Comparison of ENCODE assay signal across 7 mouse cellular contexts in genomic region chr17:28079618-28080017, GRCm38 (mm10). TPM values are rescaled to one million over a fixed set of nuclear protein-coding genes. Genes with fewer than 3 reads are reported as not detected.
DNase-seq lines count a peak whose midpoint lies in the region; ATAC-seq and TF ChIP-seq lines count a peak whose summit lies in the region.

No protein-coding gene starts in this region.

- peak; percentile 81 for DNase-seq in adrenal gland, adult 8-10 months
- peak; percentile 95 for DNase-seq in embryo, embryonic 11 days
- peak; percentile 96 for DNase-seq in limb, embryonic 11.5 days (ENCODE audit: low spot score)

- ATAC-seq in granulocyte monocyte progenitor cell, adult 5-6 weeks (replicated peaks; ENCODE audit: poor library complexity, severe bottlenecking), result peak; percentile 51
- 0 out of 2 replicates have a peak, but pooled peaks have one; percentile 36 for ATAC-seq in intestine, postnatal 0 days
- peak; percentile 42; the same call in 1 of the 2 replicates for ATAC-seq in limb, embryonic 11.5 days (ENCODE audit: insufficient number of reproducible peaks, low FRiP score, low TSS enrichment, low read depth)
- ATAC-seq in midbrain, embryonic 13.5 days, result peak; percentile 55

- H3K27ac ChIP-seq in intestine, postnatal 0 days (ENCODE audit: low read depth, low read length), result no peak overlapping the region
- H3K27ac ChIP-seq in limb, embryonic 11.5 days (replicated peaks; ENCODE audit: low read depth, low read length), result no peak overlapping the region
- H3K27ac ChIP-seq in midbrain, embryonic 13.5 days, result no peak overlapping the region
- H3K27ac ChIP-seq in small intestine, adult 2 months (ENCODE audit: insufficient read depth, low read depth, low read length), result no peak overlapping the region

- peak; percentile 92 for TF ChIP-seq CTCF in intestine, postnatal 0 days (IDR thresholded peaks at IDR 0.05; ENCODE audit: low read depth)
- TF ChIP-seq CTCF in small intestine, adult 2 months (IDR thresholded peaks at IDR 0.05; ENCODE audit: extremely low read depth, insufficient read length, insufficient replicate concordance, low read depth, low read length), result peak; percentile 79; the same call in 1 of the 2 replicates

- no peaks in the 10 kb centered on the region for H3K9me3 ChIP-seq in intestine, postnatal 0 days (ENCODE audit: control insufficient read depth)
- no peaks in the 10 kb centered on the region for H3K9me3 ChIP-seq in limb, embryonic 11.5 days (ENCODE audit: control insufficient read depth, low read length)
- H3K9me3 ChIP-seq in midbrain, embryonic 13.5 days, result no peaks in the 10 kb centered on the region

- no peaks in the 10 kb centered on the region for H3K27me3 ChIP-seq in intestine, postnatal 0 days (replicated peaks; ENCODE audit: control insufficient read depth, insufficient read depth, low read length)
- no peaks in the 10 kb centered on the region for H3K27me3 ChIP-seq in limb, embryonic 11.5 days (ENCODE audit: control insufficient read depth, insufficient read depth, low read length)
- peaks cover 9% of the 10 kb centered on the region for H3K27me3 ChIP-seq in midbrain, embryonic 13.5 days
- H3K27me3 ChIP-seq in small intestine, adult 2 months (ENCODE audit: control insufficient read depth, insufficient read depth, low read length), result no peaks in the 10 kb centered on the region

- TF ChIP-seq POLR2A in small intestine, adult 2 months (IDR thresholded peaks at IDR 0.05; ENCODE audit: low read depth, low read length), result no peak

- H3K4me2 ChIP-seq in intestine, postnatal 0 days (replicated peaks; ENCODE audit: low read depth), result peak overlapping the region; percentile 100
- peak overlapping the region; percentile 100 for H3K4me2 ChIP-seq in limb, embryonic 11.5 days (ENCODE audit: low read depth, severe bottlenecking)
- peak overlapping the region; percentile 99 for H3K4me2 ChIP-seq in midbrain, embryonic 13.5 days (replicated peaks)

- peak overlapping the region; percentile 42 for H3K9ac ChIP-seq in intestine, postnatal 0 days (ENCODE audit: low read depth, low read length)
- peak overlapping the region; percentile 59 for H3K9ac ChIP-seq in limb, embryonic 11.5 days (ENCODE audit: low read length)
- peak overlapping the region; percentile 74 for H3K9ac ChIP-seq in midbrain, embryonic 13.5 days (replicated peaks)

- peak overlapping the region; percentile 68 for H3K4me3 ChIP-seq in intestine, postnatal 0 days (ENCODE audit: low read depth, low read length)
- H3K4me3 ChIP-seq in limb, embryonic 11.5 days (ENCODE audit: low read depth, low read length), result peak overlapping the region; percentile 69
- peak overlapping the region; percentile 62 for H3K4me3 ChIP-seq in midbrain, embryonic 13.5 days (replicated peaks)
- peak overlapping the region; percentile 62 for H3K4me3 ChIP-seq in small intestine, adult 2 months (ENCODE audit: low read depth, low read length)

- H3K36me3 ChIP-seq in intestine, postnatal 0 days (ENCODE audit: control insufficient read depth, insufficient read depth), result no peaks in the 10 kb centered on the region
- H3K36me3 ChIP-seq in limb, embryonic 11.5 days (ENCODE audit: control insufficient read depth, insufficient read depth, low read length), result no peaks in the 10 kb centered on the region
- no peaks in the 10 kb centered on the region for H3K36me3 ChIP-seq in midbrain, embryonic 13.5 days
- H3K36me3 ChIP-seq in small intestine, adult 2 months (ENCODE audit: control insufficient read depth, insufficient read depth, low read length), result no peaks in the 10 kb centered on the region

- WGBS in intestine, postnatal 0 days, result under 1% methylated on average over 25 of the region's 25 CpGs
- 0% methylated on average over 25 of the region's 25 CpGs for WGBS in limb, embryonic 11.5 days
- 1% methylated on average over 25 of the region's 25 CpGs for WGBS in midbrain, embryonic 13.5 days
- WGBS in small intestine, adult 2 months, result 0% methylated on average over 25 of the region's 25 CpGs

- H3K4me1 ChIP-seq in intestine, postnatal 0 days (replicated peaks; ENCODE audit: control insufficient read depth, insufficient read depth, low read length), result 0 out of 2 replicates have a peak, but pooled peaks cover 2% of the 10 kb centered on the region
- 0 out of 2 replicates have a peak, but pooled peaks cover 2% of the 10 kb centered on the region for H3K4me1 ChIP-seq in limb, embryonic 11.5 days (ENCODE audit: control insufficient read depth, insufficient read depth, low read length)
- H3K4me1 ChIP-seq in midbrain, embryonic 13.5 days (replicated peaks), result peaks cover 26% of the 10 kb centered on the region
- peaks cover 17% of the 10 kb centered on the region for H3K4me1 ChIP-seq in small intestine, adult 2 months (ENCODE audit: control insufficient read depth, insufficient read depth, insufficient read length, low read length)

RNA-seq across cellular contexts. Expression of gene Tcp11, which starts 0.8 kb away (rescaled TPM):
- under 1 TPM in 1 of 4 experiments, not detected in 3; 0.46 TPM for total RNA-seq in adrenal gland, adult 8-10 months (2022)
- total RNA-seq in granulocyte monocyte progenitor cell, adult 5-6 weeks (2014; fragmentation: Nextera tagmentation), result 0.60 TPM in 1 of 2 replicates, not detected in the other
- 2.1 and 2.4 TPM in 2 replicates for total RNA-seq in granulocyte monocyte progenitor cell, adult 5-6 weeks (2017)
- polyA plus RNA-seq in intestine, postnatal 0 days (2015; fragmentation: Nextera tagmentation; extraction: Ambion mirVana), result 1.6 and 1.7 TPM in 2 replicates
- 0.43 and 1.1 TPM in 2 replicates for polyA plus RNA-seq in limb, embryonic 11.5 days (2014; fragmentation: Nextera tagmentation; extraction: Ambion mirVana)
- 1.6 and 2.0 TPM in 2 replicates for polyA plus RNA-seq in midbrain, embryonic 13.5 days (2015; fragmentation: Nextera tagmentation; extraction: Ambion mirVana)
- 0.29 and 0.48 TPM in 2 replicates for polyA plus RNA-seq in small intestine, adult 2 months (2012; rRNA removed)
